8 mouse cellular contexts compared by ENCODE assay signal in the genomic region with DNA sequence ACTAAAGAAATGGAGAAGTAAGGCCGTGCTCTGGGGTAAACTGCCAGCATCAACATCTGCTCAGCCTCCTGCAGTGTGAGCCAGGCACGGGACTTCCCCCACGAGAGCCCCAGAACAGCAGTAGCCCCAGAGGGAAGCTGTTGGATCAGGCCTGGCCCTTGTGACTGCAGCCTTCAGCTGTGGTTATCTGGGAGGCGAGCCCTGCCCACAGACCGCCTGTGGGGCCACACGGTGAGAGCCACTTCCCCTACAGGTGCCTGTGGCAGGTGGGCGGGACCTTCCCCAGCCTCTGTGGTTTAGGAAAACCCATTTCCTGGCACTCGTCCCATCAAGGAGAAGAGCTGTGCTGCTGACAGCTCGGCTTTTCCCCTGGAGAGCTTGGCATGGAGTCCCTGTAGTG. TPM values are rescaled to one million over a fixed set of nuclear protein-coding genes. Genes with fewer than 3 reads are reported as not detected.
DNase-seq lines count a peak whose midpoint lies in the region; ATAC-seq lines count a peak whose summit lies in the region.

No protein-coding gene starts in this region.

- peaks cover 27% of the 10 kb centered on the region for H3K4me1 ChIP-seq in embryonic facial prominence, embryonic 13.5 days
- H3K4me1 ChIP-seq in liver, embryonic 11.5 days (replicated peaks; ENCODE audit: control insufficient read depth, insufficient read depth, low read length) = peaks cover 21% of the 10 kb centered on the region

- no peaks in the 10 kb centered on the region for H3K27me3 ChIP-seq in embryonic facial prominence, embryonic 13.5 days
- no peaks in the 10 kb centered on the region for H3K27me3 ChIP-seq in liver, embryonic 11.5 days (replicated peaks; ENCODE audit: control insufficient read depth, insufficient read depth, low read length)

- H3K27ac ChIP-seq in embryonic facial prominence, embryonic 13.5 days = peak overlapping the region; percentile 81
- peak overlapping the region; percentile 35 for H3K27ac ChIP-seq in liver, embryonic 11.5 days (ENCODE audit: low read depth, low read length)

- WGBS in embryonic facial prominence, embryonic 13.5 days = 7% methylated on average over 9 of the region's 9 CpGs
- 11% methylated on average over 9 of the region's 9 CpGs for WGBS in liver, embryonic 11.5 days

- no peak overlapping the region for H3K4me2 ChIP-seq in embryonic facial prominence, embryonic 13.5 days
- peak overlapping the region; percentile 22 for H3K4me2 ChIP-seq in liver, embryonic 11.5 days

- ATAC-seq in embryonic facial prominence, embryonic 13.5 days (ENCODE audit: insufficient number of reproducible peaks, insufficient read depth, low FRiP score, low TSS enrichment, low read depth) = peak; percentile 60; the same call in 1 of the 2 replicates
- 0 out of 2 replicates have a peak, but pooled peaks have one; percentile 8 for ATAC-seq in liver, embryonic 11.5 days (replicated peaks; ENCODE audit: low FRiP score)
- peak; percentile 95 for ATAC-seq in monocyte, adult 5-6 weeks (replicated peaks; ENCODE audit: insufficient number of reproducible peaks, low FRiP score, low TSS enrichment, poor library complexity, severe bottlenecking)

- H3K4me3 ChIP-seq in embryonic facial prominence, embryonic 13.5 days = no peak overlapping the region
- no peak overlapping the region for H3K4me3 ChIP-seq in liver, embryonic 11.5 days (ENCODE audit: low read depth, low read length)

- DNase-seq in urinary bladder, postnatal 14 days (ENCODE audit: low spot score) = peak; percentile 76
- DNase-seq in urinary bladder, postnatal 10 days (ENCODE audit: low spot score) = no peak
- peak; percentile 54 for DNase-seq in heart, postnatal 4 days
- DNase-seq in liver, embryonic 11.5 days (ENCODE audit: low spot score) = no peak
- DNase-seq in thymus, postnatal 25 days = peak; percentile 74
- no peak for DNase-seq in cerebellum, adult 11-12 months

- no peaks in the 10 kb centered on the region for H3K9me3 ChIP-seq in embryonic facial prominence, embryonic 13.5 days
- no peaks in the 10 kb centered on the region for H3K9me3 ChIP-seq in liver, embryonic 11.5 days (ENCODE audit: control insufficient read depth, low read length)

- peaks cover 23% of the 10 kb centered on the region for H3K36me3 ChIP-seq in embryonic facial prominence, embryonic 13.5 days
- H3K36me3 ChIP-seq in liver, embryonic 11.5 days (ENCODE audit: control insufficient read depth, insufficient read depth, low read length) = peaks cover 10% of the 10 kb centered on the region

- peak overlapping the region; percentile 49 for H3K9ac ChIP-seq in embryonic facial prominence, embryonic 13.5 days
- no peak overlapping the region for H3K9ac ChIP-seq in liver, embryonic 11.5 days (ENCODE audit: low read depth, low read length)

RNA-seq across cellular contexts. Expression of a gene that starts 3.2 kb away (rescaled TPM):
- 38.9 and 40.2 TPM in 2 replicates for polyA plus RNA-seq in embryonic facial prominence, embryonic 13.5 days (2015; fragmentation: Nextera tagmentation; extraction: Ambion mirVana)
- 10 to 100 TPM; 22.4 to 24.3 TPM for total RNA-seq in heart, postnatal 4 days (2021)
- polyA plus RNA-seq in liver, embryonic 11.5 days (2014; fragmentation: Nextera tagmentation; extraction: Ambion mirVana) = 41.7 and 42.7 TPM in 2 replicates
- total RNA-seq in monocyte, adult 5-6 weeks (2017) = 29.4 to 38.3 TPM (median 34.3 TPM) in 3 replicates

RNA-seq across cellular contexts. Expression of a gene that starts 22.4 kb away (rescaled TPM):
- 393 and 412 TPM in 2 replicates for polyA plus RNA-seq in embryonic facial prominence, embryonic 13.5 days (2015; fragmentation: Nextera tagmentation; extraction: Ambion mirVana)
- total RNA-seq in heart, postnatal 4 days (2021) = 100 to 1,000 TPM; 633 to 638 TPM
- polyA plus RNA-seq in liver, embryonic 11.5 days (2014; fragmentation: Nextera tagmentation; extraction: Ambion mirVana) = 339 and 355 TPM in 2 replicates
- 122 to 131 TPM (median 125 TPM) in 3 replicates for total RNA-seq in monocyte, adult 5-6 weeks (2017)

RNA-seq across cellular contexts. Expression of a gene that starts 26.8 kb away (rescaled TPM):
- 771 and 792 TPM in 2 replicates for polyA plus RNA-seq in embryonic facial prominence, embryonic 13.5 days (2015; fragmentation: Nextera tagmentation; extraction: Ambion mirVana)
- 10 to 100 TPM; 63.0 to 65.1 TPM for total RNA-seq in heart, postnatal 4 days (2021)
- 107 and 128 TPM in 2 replicates for polyA plus RNA-seq in liver, embryonic 11.5 days (2014; fragmentation: Nextera tagmentation; extraction: Ambion mirVana)
- total RNA-seq in monocyte, adult 5-6 weeks (2017) = not detected in 3 replicates

Comparison
In these comparisons a context has a peak if more than half of its experiments do, and no peak if none do; other contexts are left out.
1. DNase-seq: peak in urinary bladder, postnatal 14 days (single experiment), heart, postnatal 4 days (single experiment) and thymus, postnatal 25 days (single experiment); none in urinary bladder, postnatal 10 days (single experiment), liver, embryonic 11.5 days (single experiment) and cerebellum, adult 11-12 months (single experiment).
2. ATAC-seq: peak in every context shown above with its lines; median percentile 95 in monocyte, adult 5-6 weeks; 60 in embryonic facial prominence, embryonic 13.5 days; 8 in liver, embryonic 11.5 days.
3. RNA of a gene that starts 26.8 kb away (total RNA-seq): 63.0 to 65.1 TPM in heart, postnatal 4 days; not detected in monocyte, adult 5-6 weeks; every median in the first group is over 10 times any median in the second.